13 mouse cellular contexts compared by ENCODE assay signal in genomic region chr16:94311416-94311815, GRCm38 (mm10). TPM values are rescaled to one million over a fixed set of nuclear protein-coding genes. Genes with fewer than 3 reads are reported as not detected.
DNase-seq lines count a peak whose midpoint lies in the region; ATAC-seq and TF ChIP-seq lines count a peak whose summit lies in the region.
"Had no signal": no experiment of that assay in that cellular context is flagged by ENCODE, and none has a peak within 500 bp of the region (broad histone marks: within the 10 kb centered on the region; RNA-seq: fewer than 3 reads in every experiment).

No protein-coding gene starts in this region.

- H3K4me1 ChIP-seq in stomach, embryonic 14.5 days (ENCODE audit: control insufficient read depth, insufficient read depth, low read length) = peaks cover 11% of the 10 kb centered on the region; the same call in 1 of the 2 replicates
- peaks cover 4% of the 10 kb centered on the region; the same call in 1 of the 2 replicates for H3K4me1 ChIP-seq in stomach, postnatal 0 days (replicated peaks; ENCODE audit: control insufficient read depth, insufficient read depth)
- peaks cover 5% of the 10 kb centered on the region; the same call in 1 of the 2 replicates for H3K4me1 ChIP-seq in midbrain, embryonic 11.5 days (ENCODE audit: control insufficient read depth, insufficient read depth, low read length)

- no peak for TF ChIP-seq CTCF in gastrocnemius, adult 2 months (IDR thresholded peaks at IDR 0.05)
- TF ChIP-seq CTCF in stomach, postnatal 0 days (IDR thresholded peaks at IDR 0.05; ENCODE audit: low read depth) = no peak

- no peak for TF ChIP-seq EP300 in stomach, postnatal 0 days (optimal IDR thresholded peaks at IDR 0.05)

- intact Hi-C loops in gastrocnemius, adult 2 months (cut with DNase I) = loop anchor here (5.0 kb wide), 2 partner anchors 39 to 61 kb away; partner anchors contain the start of genes Pigp and Ttc3

- WGBS in stomach, embryonic 14.5 days = 77% methylated on average over 1 of the region's 1 CpGs
- WGBS in stomach, postnatal 0 days = 50% methylated on average over 1 of the region's 1 CpGs
- 75% methylated on average over 1 of the region's 1 CpGs for WGBS in midbrain, embryonic 11.5 days

- peak overlapping the region; percentile 95 for H3K4me3 ChIP-seq in gastrocnemius, adult 2 months
- H3K4me3 ChIP-seq in stomach, embryonic 14.5 days (ENCODE audit: low read depth, low read length) = no peak overlapping the region
- no peak overlapping the region for H3K4me3 ChIP-seq in stomach, postnatal 0 days (ENCODE audit: low read depth, low read length)
- no peak overlapping the region for H3K4me3 ChIP-seq in midbrain, embryonic 11.5 days (ENCODE audit: low read depth, low read length)

- H3K9me3 ChIP-seq in stomach, embryonic 14.5 days (ENCODE audit: control insufficient read depth, low read depth, low read length) = no peaks in the 10 kb centered on the region
- H3K9me3 ChIP-seq in stomach, postnatal 0 days (ENCODE audit: control insufficient read depth, low read length) = no peaks in the 10 kb centered on the region
- no peaks in the 10 kb centered on the region for H3K9me3 ChIP-seq in midbrain, embryonic 11.5 days (ENCODE audit: control insufficient read depth, low read length)
- H3K9me3 ChIP-seq: embryonic facial prominence, embryonic 15.5 days had no signal

- no peak for ATAC-seq in stomach, embryonic 14.5 days (ENCODE audit: insufficient number of reproducible peaks, insufficient read depth, low FRiP score, low read depth)
- ATAC-seq in stomach, postnatal 0 days (ENCODE audit: low FRiP score, low TSS enrichment) = no peak
- ATAC-seq in midbrain, embryonic 11.5 days (ENCODE audit: low FRiP score) = no peak
- ATAC-seq: inflammation-experienced regulatory T-cells, adult 6 months had no signal

- H3K36me3 ChIP-seq in stomach, embryonic 14.5 days (ENCODE audit: control insufficient read depth, insufficient read depth, low read length) = no peaks in the 10 kb centered on the region
- no peaks in the 10 kb centered on the region for H3K36me3 ChIP-seq in stomach, postnatal 0 days (ENCODE audit: control insufficient read depth, insufficient read depth, low read length)
- H3K36me3 ChIP-seq in midbrain, embryonic 11.5 days (ENCODE audit: control insufficient read depth, insufficient read depth, low read length) = no peaks in the 10 kb centered on the region
- H3K36me3 ChIP-seq: embryonic facial prominence, embryonic 15.5 days had no signal

- no peak overlapping the region for H3K9ac ChIP-seq in stomach, embryonic 14.5 days (replicated peaks; ENCODE audit: low read depth, low read length)
- H3K9ac ChIP-seq in stomach, postnatal 0 days (ENCODE audit: low read length) = no peak overlapping the region
- H3K9ac ChIP-seq in midbrain, embryonic 11.5 days (ENCODE audit: low read length) = peak overlapping the region; percentile 36
- H3K9ac ChIP-seq: embryonic facial prominence, embryonic 15.5 days had no signal

- DNase-seq in gastrocnemius, adult 2 months = no peak
- no peak for DNase-seq in gastrocnemius, postnatal 4 days (ENCODE audit: low spot score in 2 of 2)
- DNase-seq in stomach, postnatal 0 days (ENCODE audit: low spot score) = no peak
- no peak for DNase-seq in midbrain, embryonic 11.5 days (ENCODE audit: low spot score, missing footprints)
- no peak for DNase-seq in kidney, postnatal 10 days
- DNase-seq in kidney, postnatal 36 days = no peak
- no peak for DNase-seq in right cerebral cortex, postnatal 14 days
- DNase-seq: adrenal gland, postnatal 25 days; cerebellum, adult 18-20 months; thymus, postnatal 14 days had no signal

- H3K4me2 ChIP-seq in stomach, embryonic 14.5 days (replicated peaks; ENCODE audit: low read depth, low read length) = peak overlapping the region; percentile 51; the same call in 1 of the 2 replicates
- H3K4me2 ChIP-seq in stomach, postnatal 0 days (replicated peaks; ENCODE audit: low read depth) = no peak overlapping the region
- H3K4me2 ChIP-seq in midbrain, embryonic 11.5 days = peak overlapping the region; percentile 71; the same call in 1 of the 2 replicates

- H3K27ac ChIP-seq in gastrocnemius, adult 2 months = peak overlapping the region; percentile 100
- no peak overlapping the region for H3K27ac ChIP-seq in stomach, embryonic 14.5 days (ENCODE audit: low read length)
- no peak overlapping the region for H3K27ac ChIP-seq in stomach, postnatal 0 days (replicated peaks)
- no peak overlapping the region for H3K27ac ChIP-seq in midbrain, embryonic 11.5 days (ENCODE audit: low read depth, low read length)
- H3K27ac ChIP-seq: embryonic facial prominence, embryonic 15.5 days had no signal

- H3K27me3 ChIP-seq in stomach, embryonic 14.5 days (ENCODE audit: control insufficient read depth, insufficient read depth, low read length) = no peaks in the 10 kb centered on the region
- H3K27me3 ChIP-seq in stomach, postnatal 0 days (ENCODE audit: control insufficient read depth, insufficient read depth, low read length) = no peaks in the 10 kb centered on the region
- no peaks in the 10 kb centered on the region for H3K27me3 ChIP-seq in midbrain, embryonic 11.5 days (ENCODE audit: control insufficient read depth, insufficient read depth, low read length)
- H3K27me3 ChIP-seq: embryonic facial prominence, embryonic 15.5 days had no signal

RNA-seq across cellular contexts. Expression of gene Hlcs, which starts 2.0 kb away (rescaled TPM):
- 10 to 100 TPM in 1 of 2 experiments, 1 to 10 TPM in 1; 7.5 to 10.3 TPM for total RNA-seq in gastrocnemius, adult 2 months (2021)
- 10 to 100 TPM; 10.4 to 12.0 TPM for total RNA-seq in gastrocnemius, postnatal 4 days (2021)
- 10.7 and 10.8 TPM in 2 replicates for polyA plus RNA-seq in stomach, embryonic 14.5 days (2014; fragmentation: Nextera tagmentation; extraction: Ambion mirVana)
- 7.0 TPM in 2 replicates for polyA plus RNA-seq in stomach, postnatal 0 days (2015; fragmentation: Nextera tagmentation; extraction: Ambion mirVana)
- 8.0 and 8.1 TPM in 2 replicates for polyA plus RNA-seq in midbrain, embryonic 11.5 days (2014; fragmentation: Nextera tagmentation; extraction: Ambion mirVana)

RNA-seq across cellular contexts. Expression of gene Ripply3, which starts 16.8 kb away (rescaled TPM):
- total RNA-seq in gastrocnemius, adult 2 months (2021) = 1 to 10 TPM in 1 of 2 experiments, under 1 TPM in 1; 0.59 to 1.0 TPM
- total RNA-seq in gastrocnemius, postnatal 4 days (2021) = 1 to 10 TPM; 4.7 to 6.6 TPM
- 5.9 and 7.3 TPM in 2 replicates for polyA plus RNA-seq in stomach, embryonic 14.5 days (2014; fragmentation: Nextera tagmentation; extraction: Ambion mirVana)
- 9.7 and 10.0 TPM in 2 replicates for polyA plus RNA-seq in stomach, postnatal 0 days (2015; fragmentation: Nextera tagmentation; extraction: Ambion mirVana)
- polyA plus RNA-seq in midbrain, embryonic 11.5 days (2014; fragmentation: Nextera tagmentation; extraction: Ambion mirVana) = 5.3 and 6.0 TPM in 2 replicates

RNA-seq across cellular contexts. Expression of gene Ttc3, which starts 59.0 kb away (rescaled TPM):
- total RNA-seq in gastrocnemius, adult 2 months (2021) = 10 to 100 TPM; 54.4 to 55.3 TPM
- total RNA-seq in gastrocnemius, postnatal 4 days (2021) = 100 to 1,000 TPM; 219 to 226 TPM
- 307 and 308 TPM in 2 replicates for polyA plus RNA-seq in stomach, embryonic 14.5 days (2014; fragmentation: Nextera tagmentation; extraction: Ambion mirVana)
- polyA plus RNA-seq in stomach, postnatal 0 days (2015; fragmentation: Nextera tagmentation; extraction: Ambion mirVana) = 58.0 and 60.3 TPM in 2 replicates
- polyA plus RNA-seq in midbrain, embryonic 11.5 days (2014; fragmentation: Nextera tagmentation; extraction: Ambion mirVana) = 489 and 614 TPM in 2 replicates
